Mouse (Mus musculus): ENCODE data around the gene Crat.

Gene Crat

DNA sequence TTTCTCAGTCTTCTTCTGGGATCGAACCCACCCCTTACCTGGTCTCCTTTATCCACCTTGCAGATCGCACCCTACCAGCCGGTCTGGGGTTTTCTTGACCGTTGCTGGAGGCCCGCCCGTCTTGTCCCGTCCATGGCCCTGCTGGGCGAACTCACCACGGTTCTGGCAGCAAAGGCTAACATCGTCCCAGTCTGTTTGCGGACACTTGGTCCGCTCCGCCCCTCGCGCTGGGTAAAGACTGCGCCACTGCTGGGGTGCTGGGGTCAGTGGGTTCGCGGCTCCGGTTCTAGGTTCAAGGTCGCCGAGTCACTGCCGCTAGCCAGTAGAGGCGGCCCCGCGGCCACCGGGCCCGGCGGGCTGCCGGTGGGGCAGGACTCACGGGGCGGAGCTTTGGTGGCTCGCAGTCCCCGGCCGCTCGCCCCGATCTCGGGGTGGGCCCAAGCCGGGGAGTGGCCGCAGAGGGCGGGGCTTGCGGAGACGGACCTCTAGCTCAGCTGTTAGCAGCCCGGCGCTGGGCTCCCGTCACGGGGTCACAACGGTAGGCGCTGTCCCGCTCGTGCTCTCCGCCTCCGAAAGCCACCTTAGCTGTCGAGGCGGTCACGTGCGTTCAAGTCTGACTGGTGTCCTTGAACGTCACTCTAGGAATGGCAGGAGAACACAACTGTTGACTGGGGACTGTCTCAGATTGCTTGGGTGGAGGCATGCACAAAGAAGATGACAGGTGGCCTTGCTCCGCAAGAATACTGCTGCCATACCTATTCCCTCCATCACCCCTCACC, at the start of gene Crat:
Gene Crat (minus strand): TSS at position 657 of the 779 bp plus-strand sequence.
- DNase-seq (ENCODE audit: extremely low read depth, low read depth, low spot score), result no peak

DNA sequence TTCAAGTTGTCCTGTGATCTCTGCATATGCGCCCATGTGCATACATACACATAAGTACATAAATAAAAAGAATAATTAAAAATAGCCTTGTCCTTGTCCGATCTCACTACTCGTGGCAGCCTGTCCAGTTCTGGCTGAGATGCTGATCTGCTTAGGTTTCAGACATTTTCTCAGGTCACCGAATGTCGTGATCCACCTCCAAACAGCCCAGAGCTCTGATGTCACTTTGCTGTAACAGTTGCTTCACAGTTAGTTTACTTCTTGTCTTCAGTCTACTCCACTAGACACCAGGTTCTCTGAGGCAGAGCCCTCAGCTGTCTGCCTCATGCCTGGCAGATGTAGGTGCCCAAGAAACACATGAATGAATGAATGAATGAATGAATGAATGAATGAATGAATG, 48.8 kb upstream of the Crat start:
- no peak for DNase-seq (ENCODE audit: extremely low read depth, low read depth, low spot score)

DNA sequence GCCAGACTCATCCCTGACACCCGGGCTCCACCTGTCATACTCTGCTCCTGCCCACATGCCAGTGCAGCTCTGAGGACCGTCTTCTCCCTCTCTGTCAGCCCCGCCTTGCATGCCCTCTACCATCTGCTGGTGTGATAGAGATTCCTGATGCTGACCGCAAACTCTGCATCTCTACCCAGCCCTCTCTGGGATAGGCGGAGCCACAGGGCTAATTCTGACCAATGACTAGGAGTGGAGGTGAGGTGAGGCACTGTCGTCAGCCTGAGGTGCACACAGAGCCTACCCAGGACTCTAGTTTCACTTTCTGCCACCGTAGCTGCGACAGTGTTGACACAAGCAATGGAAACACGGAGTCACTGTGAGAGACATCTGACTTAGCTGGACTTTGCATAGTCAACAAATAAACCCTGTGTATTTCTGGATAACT, 48.3 kb upstream of the Crat start:
- DNase-seq (ENCODE audit: extremely low read depth, low read depth, low spot score), result no peak

DNA sequence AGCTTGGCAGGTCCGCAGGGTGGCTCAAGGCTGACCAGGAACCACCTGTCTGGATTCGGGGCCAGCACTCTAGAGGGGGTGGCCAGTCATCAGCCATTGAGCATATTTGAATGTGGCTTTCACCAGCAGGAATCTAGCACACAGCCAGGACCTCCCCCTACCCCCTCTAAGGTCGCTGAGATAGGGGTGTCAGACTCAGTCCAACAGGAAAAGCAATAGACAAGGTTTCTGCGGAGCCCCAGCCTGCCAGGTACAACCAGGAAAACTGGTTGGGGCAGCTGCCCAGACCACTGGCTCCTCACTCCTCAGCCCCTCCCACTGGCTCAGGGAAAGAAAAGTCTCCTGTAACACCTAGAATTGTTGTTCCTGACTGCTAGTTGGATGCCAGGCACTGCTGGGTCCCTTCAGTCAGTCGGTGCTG, 47.7 kb upstream of the Crat start:
- no peak for DNase-seq (ENCODE audit: extremely low read depth, low read depth, low spot score)

DNA sequence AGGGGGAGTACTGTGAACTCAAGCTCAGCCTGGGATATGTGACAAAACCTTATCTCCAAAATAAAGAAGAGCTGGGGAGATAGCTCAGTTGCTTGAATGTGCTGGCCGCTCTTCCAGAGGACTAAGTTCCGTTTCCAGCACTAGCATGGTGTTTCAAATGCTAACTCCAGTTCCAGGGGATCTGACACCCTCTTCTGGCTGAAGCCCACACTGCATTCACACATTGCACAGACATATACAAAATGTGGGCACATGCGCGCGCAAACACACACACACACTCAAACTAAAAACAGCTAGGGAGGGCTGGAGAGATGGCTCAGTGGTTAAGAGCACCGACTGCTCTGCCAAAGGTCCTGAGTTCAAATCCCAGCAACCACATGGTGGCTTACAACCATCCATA, 43.6 kb upstream of the Crat start:
- no peak for DNase-seq (ENCODE audit: extremely low read depth, low read depth, low spot score)

- DNase-seq (ENCODE audit: extremely low read depth, low read depth, low spot score), result no peak
Measured at GRCm38 (mm10) chr2:30458349-30458748, 42.7 kb upstream of the Crat start.

DNA sequence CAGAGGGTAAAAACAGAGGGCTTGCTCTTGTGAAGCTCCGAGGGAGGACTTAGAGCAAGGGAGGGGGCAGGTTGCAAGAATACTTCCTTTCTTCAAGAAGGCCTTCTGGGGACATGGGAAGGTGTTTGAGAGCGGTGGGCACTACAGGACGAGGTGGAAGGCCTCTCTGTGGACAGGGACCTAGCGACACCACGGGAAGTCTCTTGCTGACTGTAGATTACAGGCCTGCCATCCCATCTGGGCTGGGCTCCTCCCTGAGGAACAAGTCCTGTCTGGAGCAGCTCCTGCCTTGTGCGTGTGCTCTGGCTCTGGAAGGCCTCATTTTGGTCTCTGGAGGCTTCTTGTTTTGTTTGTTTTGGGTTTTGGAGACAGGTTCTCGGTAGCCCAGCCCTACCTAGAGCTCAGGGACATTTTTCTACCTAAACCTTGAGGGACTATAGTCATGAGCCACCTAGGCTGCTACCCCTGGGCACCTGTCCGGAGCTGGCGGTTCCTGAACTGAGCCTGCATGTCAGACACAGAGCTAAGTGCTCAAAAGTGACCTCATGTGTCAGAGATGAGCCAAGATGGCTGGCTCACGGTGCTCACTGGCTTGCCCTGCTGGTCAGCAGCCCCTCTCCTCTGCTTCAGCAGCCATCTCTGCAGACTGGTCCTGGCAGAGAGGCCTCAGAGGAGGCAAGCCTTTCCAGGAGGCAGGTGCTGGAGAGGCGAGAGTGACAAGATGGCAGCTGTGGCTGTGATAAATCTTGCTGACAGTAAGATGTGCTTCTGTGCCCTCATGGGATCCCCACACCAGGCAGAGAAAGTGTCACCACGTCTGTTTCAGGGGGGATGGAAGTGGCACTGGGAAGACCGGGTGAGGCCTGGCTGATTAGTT, 40.7 kb upstream of the Crat start:
- DNase-seq (ENCODE audit: extremely low read depth, low read depth, low spot score), result no peak

DNA sequence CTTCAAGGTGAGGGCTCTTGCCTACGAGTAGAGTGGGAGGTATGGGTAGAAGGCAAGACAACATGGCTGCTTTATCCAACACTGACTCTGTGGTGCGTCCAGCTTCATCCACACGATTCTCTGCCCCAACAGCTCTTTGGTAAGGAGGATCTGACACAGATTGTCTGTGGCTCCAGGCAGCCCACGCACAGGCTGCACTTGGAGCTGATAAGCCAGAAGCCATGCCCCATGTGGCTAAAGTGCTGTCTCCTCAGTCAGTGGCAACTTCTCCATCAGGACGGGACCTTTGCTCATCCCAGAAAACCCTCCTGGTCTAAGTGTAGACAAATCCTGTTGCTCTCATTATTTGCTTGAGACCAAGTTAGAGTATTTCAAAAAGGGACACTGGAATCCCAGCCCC, 39.0 kb upstream of the Crat start:
- no peak for DNase-seq (ENCODE audit: extremely low read depth, low read depth, low spot score)

- DNase-seq (ENCODE audit: extremely low read depth, low read depth, low spot score), result no peak
Measured at GRCm38 (mm10) chr2:30453570-30453969, 38.0 kb upstream of the Crat start.

GRCm38 (mm10) chr2:30451525-30451924, 35.9 kb upstream of the Crat start:
- no peak for DNase-seq (ENCODE audit: extremely low read depth, low read depth, low spot score)

- no peak for DNase-seq (ENCODE audit: extremely low read depth, low read depth, low spot score)
Measured at GRCm38 (mm10) chr2:30450530-30450929, 34.9 kb upstream of the Crat start.

GRCm38 (mm10) chr2:30448371-30448770, 32.8 kb upstream of the Crat start:
- DNase-seq (ENCODE audit: extremely low read depth, low read depth, low spot score), result no peak

GRCm38 (mm10) chr2:30446891-30447826, 31.5 kb upstream of the Crat start:
- DNase-seq (ENCODE audit: extremely low read depth, low read depth, low spot score), result no peak

GRCm38 (mm10) chr2:30445312-30445711, 29.7 kb upstream of the Crat start:
- no peak for DNase-seq (ENCODE audit: extremely low read depth, low read depth, low spot score)

GRCm38 (mm10) chr2:30444450-30444849, 28.8 kb upstream of the Crat start:
- no peak for DNase-seq (ENCODE audit: extremely low read depth, low read depth, low spot score)

DNA sequence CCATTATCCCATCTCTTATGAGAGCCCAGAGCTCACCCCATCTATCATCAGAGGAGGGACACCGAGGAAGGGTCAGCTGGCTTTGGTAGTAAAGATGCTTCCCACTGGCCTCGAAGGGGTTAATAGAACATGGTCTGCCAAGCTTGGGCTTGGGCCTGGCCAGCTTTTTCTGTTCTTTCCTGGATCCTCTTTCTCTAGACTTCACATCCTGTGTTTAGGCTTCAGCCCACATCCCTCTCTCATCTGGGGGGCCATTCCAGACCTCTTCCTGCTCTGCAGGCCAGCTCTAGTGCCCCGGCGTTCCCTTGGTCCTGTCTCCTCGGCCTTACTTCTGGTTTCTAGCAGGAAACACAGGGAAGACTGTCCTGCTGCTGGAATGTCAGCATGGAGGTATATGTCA, 28.4 kb upstream of the Crat start:
- no peak for DNase-seq (ENCODE audit: extremely low read depth, low read depth, low spot score)

DNA sequence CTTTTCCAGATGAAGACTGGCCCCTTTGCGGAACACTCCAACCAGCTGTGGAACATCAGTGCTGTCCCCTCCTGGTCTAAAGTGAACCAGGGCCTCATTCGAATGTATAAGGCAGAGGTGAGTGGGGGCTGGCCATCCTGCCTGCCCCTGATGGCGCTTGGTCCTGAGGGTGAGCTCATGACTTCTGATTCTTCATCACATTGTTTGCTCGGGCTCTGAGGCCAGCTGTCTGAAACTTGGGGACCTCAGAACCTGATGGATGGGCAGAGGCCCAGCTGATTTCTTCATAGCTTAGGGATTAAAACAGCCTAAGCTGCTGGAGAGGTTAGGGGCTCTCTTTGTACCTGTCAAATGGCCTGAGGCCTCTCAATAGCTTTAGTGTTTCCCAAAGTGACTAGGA, 27.7 kb upstream of the Crat start:
- DNase-seq (ENCODE audit: extremely low read depth, low read depth, low spot score), result no peak

- DNase-seq (ENCODE audit: extremely low read depth, low read depth, low spot score), result no peak
Measured at GRCm38 (mm10) chr2:30442498-30442890, 26.9 kb upstream of the Crat start.

DNA sequence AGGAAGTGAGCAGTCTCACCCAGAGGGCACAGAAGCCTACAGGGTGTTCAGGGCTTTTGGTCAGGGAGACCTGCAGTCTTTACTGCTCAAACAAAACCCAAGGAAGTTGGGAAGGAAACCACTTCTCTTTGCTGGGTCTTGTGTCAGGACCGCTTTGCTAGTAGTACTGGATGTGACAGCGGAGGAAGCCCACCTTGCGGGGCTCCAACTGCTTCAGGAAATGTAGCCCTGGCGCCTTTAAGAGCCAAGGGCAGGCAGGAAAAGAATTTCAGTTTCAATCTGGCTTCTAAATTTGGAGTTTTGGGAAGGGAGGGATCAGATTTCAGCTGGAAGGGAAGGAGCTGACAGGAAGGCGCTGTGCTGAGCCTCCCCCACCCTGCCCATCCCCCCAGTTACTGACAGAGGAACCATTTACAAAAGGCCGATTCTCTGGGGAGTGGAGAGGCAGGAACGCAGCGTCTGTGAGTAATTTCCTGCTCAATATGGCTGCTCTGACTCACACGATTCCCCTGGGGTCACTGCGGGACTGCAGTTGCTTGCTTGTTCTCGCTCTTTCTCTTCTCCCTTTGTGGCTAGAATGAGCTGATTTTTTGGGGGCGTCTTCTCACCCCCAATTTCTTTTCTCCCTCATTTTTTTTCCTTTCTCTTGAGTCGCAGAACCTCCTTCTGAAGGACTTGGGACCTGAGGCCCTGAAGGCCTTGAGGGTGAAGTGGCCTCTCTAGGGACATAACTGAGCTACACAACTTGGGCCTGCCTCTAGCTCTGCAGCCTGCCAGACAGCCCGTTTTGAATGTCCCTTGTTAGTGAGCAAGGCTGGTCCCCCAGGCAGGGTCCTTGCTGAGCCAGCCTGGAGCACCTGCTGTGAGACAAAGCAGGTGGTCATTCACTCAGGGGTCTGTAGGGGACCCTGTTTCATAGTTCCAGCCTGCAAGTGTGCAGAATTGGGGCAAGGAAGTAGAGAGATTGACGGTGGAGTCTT, 26.2 kb upstream of the Crat start:
- DNase-seq (ENCODE audit: extremely low read depth, low read depth, low spot score), result no peak
